Mouse (Mus musculus) kidney, embryonic 14.5 days (tissue): ENCODE measurements around the gene Wnt5a. TPM values are rescaled to one million over a fixed set of nuclear protein-coding genes. Genes with fewer than 3 reads are reported as not detected.

Source experiments
- ATAC-seq: fragments of 200-750 bp; cut with Nextera tagmentation; 2 replicates; pipeline ENCODE4 v1.8.0; 2017; ENCODE audit warnings: moderate number of reproducible peaks, mild to moderate bottlenecking, moderate TSS enrichment, moderate library complexity; ENCODE audit not compliant: low FRiP score, low TSS enrichment
- H3K27ac ChIP-seq: fragments of 300-500 bp; sonication (generic); 2 replicates; pipeline ENCODE4 v1.5.1; 2014; ENCODE audit warnings: low read depth, mild to moderate bottlenecking, low read length, moderate library complexity, mixed read lengths
- H3K27me3 ChIP-seq: fragments of 300-500 bp; sonication (generic); 2 replicates; pipeline ENCODE4 v1.6.1; 2014; ENCODE audit warnings: mild to moderate bottlenecking, low read length; ENCODE audit not compliant: control insufficient read depth, insufficient read depth
- H3K36me3 ChIP-seq: fragments of 300-500 bp; sonication (generic); 2 replicates; pipeline ENCODE4 v1.6.1; 2014; ENCODE audit warnings: low read length, mixed read lengths; ENCODE audit not compliant: control insufficient read depth, insufficient read depth
- H3K4me1 ChIP-seq: fragments of 300-500 bp; sonication (generic); 2 replicates; pipeline ENCODE4 v1.6.1; 2014; ENCODE audit warnings: low read length, mixed read lengths; ENCODE audit not compliant: control insufficient read depth, insufficient read depth
- H3K4me2 ChIP-seq: fragments of 300-500 bp; sonication (generic); replicated peaks from 2 replicates; pipeline ENCODE4 v1.6.1; 2014; ENCODE audit warnings: low read depth, mild to moderate bottlenecking, low read length
- H3K4me3 ChIP-seq: fragments of 300-500 bp; sonication (generic); 2 replicates; pipeline ENCODE4 v1.5.1; 2014; ENCODE audit warnings: mild to moderate bottlenecking, low read length
- H3K9ac ChIP-seq: fragments of 300-500 bp; sonication (generic); 2 replicates; pipeline ENCODE4 v1.6.1; 2014; ENCODE audit warnings: low read depth, mild to moderate bottlenecking, low read length, moderate library complexity
- H3K9me3 ChIP-seq: fragments of 300-500 bp; sonication (generic); 2 replicates; pipeline ENCODE4 v1.6.1; 2016; ENCODE audit warnings: low read length; ENCODE audit not compliant: control insufficient read depth
- WGBS: fragments of 180-500 bp; shearing (Covaris S2); extraction: QIAGEN DNeasy Blood & Tissue Kit; methylation state at CpG from one replicate; pipeline ENCODE4 v1.1.7; 2014; 5-methylcytosine and 5-hydroxymethylcytosine counted together
- polyA plus RNA-seq: library from polyadenylated mRNA; unstranded; fragments of >200 nt; fragmentation: Nextera tagmentation; extraction: Ambion mirVana; gene quantifications from 2 replicates; pipeline ENCODE4 v1.2.1, GENCODE M21; 2014

Gene Wnt5a
- polyA plus RNA-seq, 1 experiment from 2014 or later = 21.0 TPM

- H3K36me3 ChIP-seq = peaks cover 17% of the 10 kb centered on the region
- H3K4me1 ChIP-seq = peaks cover 14% of the 10 kb centered on the region
- 48% methylated on average over 6 of the region's 6 CpGs for WGBS
- H3K27me3 ChIP-seq = peaks cover 23% of the 10 kb centered on the region
- no peak for ATAC-seq
- no peak overlapping the region for H3K9ac ChIP-seq
- H3K27ac ChIP-seq = no peak overlapping the region
- H3K4me3 ChIP-seq = no peak overlapping the region
- no peaks in the 10 kb centered on the region for H3K9me3 ChIP-seq
- H3K4me2 ChIP-seq = no peak overlapping the region
Measured at GRCm38 (mm10) chr14:28515331-28515730, 10.8 kb downstream of the Wnt5a start.

- WGBS = 87% methylated on average over 39 of the region's 39 CpGs
- no peak overlapping the region for H3K9ac ChIP-seq
- H3K27me3 ChIP-seq = peaks cover 16% of the 10 kb centered on the region
- H3K9me3 ChIP-seq = no peaks in the 10 kb centered on the region
- H3K4me3 ChIP-seq = no peak overlapping the region
- no peak overlapping the region for H3K27ac ChIP-seq
- no peak for ATAC-seq
- peaks cover 5% of the 10 kb centered on the region; the same call in 1 of the 2 replicates for H3K4me1 ChIP-seq
- H3K4me2 ChIP-seq = no peak overlapping the region
- H3K36me3 ChIP-seq = peaks cover 27% of the 10 kb centered on the region
Measured at GRCm38 (mm10) chr14:28517631-28518560, 13.3 kb downstream of the Wnt5a start.

GRCm38 (mm10) chr14:28521106-28521505 is 16.6 kb downstream of the Wnt5a start:
- Histone ChIP-seq H3K27ac (no peak overlapping the region), H3K27me3 (peaks cover 4% of the 10 kb centered on the region; the same call in 1 of the 2 replicates), H3K9me3 (no peaks in the 10 kb centered on the region), H3K4me3 (no peak overlapping the region), H3K4me2 (no peak overlapping the region), H3K4me1 (no peaks in the 10 kb centered on the region), H3K9ac (no peak overlapping the region), H3K36me3 (peaks cover 22% of the 10 kb centered on the region)
- ATAC-seq = no peak
- 91% methylated on average over 1 of the region's 1 CpGs for WGBS

- no peaks in the 10 kb centered on the region for H3K4me1 ChIP-seq
- peaks cover 19% of the 10 kb centered on the region for H3K36me3 ChIP-seq
- H3K9me3 ChIP-seq = no peaks in the 10 kb centered on the region
- H3K27ac ChIP-seq = no peak overlapping the region
- WGBS = 84% methylated on average over 21 of the region's 21 CpGs
- no peak for ATAC-seq
- no peaks in the 10 kb centered on the region for H3K27me3 ChIP-seq
- H3K4me3 ChIP-seq = no peak overlapping the region
- no peak overlapping the region for H3K4me2 ChIP-seq
- no peak overlapping the region for H3K9ac ChIP-seq
Measured at GRCm38 (mm10) chr14:28522611-28523010, 18.1 kb downstream of the Wnt5a start.

- no peaks in the 10 kb centered on the region for H3K4me1 ChIP-seq
- H3K4me3 ChIP-seq = no peak overlapping the region
- WGBS = 61% methylated on average over 1 of the region's 1 CpGs
- H3K27me3 ChIP-seq = 0 out of 2 replicates have a peak, but pooled peaks cover 2% of the 10 kb centered on the region
- no peaks in the 10 kb centered on the region for H3K9me3 ChIP-seq
- no peak for ATAC-seq
- no peak overlapping the region for H3K4me2 ChIP-seq
- H3K36me3 ChIP-seq = peaks cover 13% of the 10 kb centered on the region; the same call in 1 of the 2 replicates
- no peak overlapping the region for H3K27ac ChIP-seq
- no peak overlapping the region for H3K9ac ChIP-seq
Measured at GRCm38 (mm10) chr14:28525566-28525965, 21.0 kb downstream of the Wnt5a start.

- H3K4me1 ChIP-seq = no peaks in the 10 kb centered on the region
- H3K36me3 ChIP-seq = no peaks in the 10 kb centered on the region
- 78% methylated on average over 2 of the region's 2 CpGs for WGBS
- H3K27me3 ChIP-seq = peaks cover 2% of the 10 kb centered on the region; the same call in 1 of the 2 replicates
- H3K9me3 ChIP-seq = no peaks in the 10 kb centered on the region
- H3K9ac ChIP-seq = no peak overlapping the region
- no peak overlapping the region for H3K4me2 ChIP-seq
- no peak overlapping the region for H3K4me3 ChIP-seq
- no peak overlapping the region for H3K27ac ChIP-seq
- ATAC-seq = no peak
Measured at GRCm38 (mm10) chr14:28528151-28528685, 23.7 kb downstream of the Wnt5a start.

GRCm38 (mm10) chr14:28531531-28531930 is 27.0 kb downstream of the Wnt5a start:
- ATAC-seq = no peak
- no peaks in the 10 kb centered on the region for H3K36me3 ChIP-seq
- H3K9ac ChIP-seq = no peak overlapping the region
- H3K27me3 ChIP-seq = peaks cover 2% of the 10 kb centered on the region
- no peak overlapping the region for H3K27ac ChIP-seq
- whole genome bisulfite sequencing = 58% methylated on average over 1 of the region's 1 CpGs
- H3K4me2 ChIP-seq = no peak overlapping the region
- no peaks in the 10 kb centered on the region for H3K9me3 ChIP-seq
- no peaks in the 10 kb centered on the region for H3K4me1 ChIP-seq
- H3K4me3 ChIP-seq = no peak overlapping the region

- peaks cover 7% of the 10 kb centered on the region for H3K27me3 ChIP-seq
- H3K27ac ChIP-seq = no peak overlapping the region
- H3K9me3 ChIP-seq = no peaks in the 10 kb centered on the region
- no peak overlapping the region for H3K4me2 ChIP-seq
- H3K4me3 ChIP-seq = no peak overlapping the region
- no peaks in the 10 kb centered on the region for H3K36me3 ChIP-seq
- ATAC-seq = no peak
- H3K4me1 ChIP-seq = no peaks in the 10 kb centered on the region
- WGBS = 79% methylated on average over 11 of the region's 11 CpGs
- H3K9ac ChIP-seq = no peak overlapping the region
Measured at GRCm38 (mm10) chr14:28532943-28533342, 28.4 kb downstream of the Wnt5a start.

GRCm38 (mm10) chr14:28533876-28534275 is 29.3 kb downstream of the Wnt5a start:
- Histone ChIP-seq H3K27me3 (peaks cover 7% of the 10 kb centered on the region), H3K4me3 (no peak overlapping the region), H3K9me3 (no peaks in the 10 kb centered on the region), H3K4me1 (no peaks in the 10 kb centered on the region), H3K36me3 (no peaks in the 10 kb centered on the region), H3K9ac (no peak overlapping the region), H3K4me2 (no peak overlapping the region), H3K27ac (no peak overlapping the region)
- no peak for ATAC-seq
- 85% methylated on average over 2 of the region's 2 CpGs for WGBS
